Mouse (Mus musculus): ENCODE measurements around the gene Krt1. TPM values are rescaled to one million over a fixed set of nuclear protein-coding genes. Genes with fewer than 3 reads are reported as not detected.

Gene Krt1
- 0.15 TPM for polyA plus RNA-seq (2014; fragmentation: Illumina TruSeq; extraction: RNeasy Lipid Tissue Mini Kit (QIAGEN cat#74804); ENCODE audit: insufficient read depth, low read depth, low replicate concordance)

GRCm38 (mm10) chr15:101850694-101851093 lies at the start of gene Krt1:
Gene Krt1, minus strand, starts transcription at chr15:101850794.

DNA sequence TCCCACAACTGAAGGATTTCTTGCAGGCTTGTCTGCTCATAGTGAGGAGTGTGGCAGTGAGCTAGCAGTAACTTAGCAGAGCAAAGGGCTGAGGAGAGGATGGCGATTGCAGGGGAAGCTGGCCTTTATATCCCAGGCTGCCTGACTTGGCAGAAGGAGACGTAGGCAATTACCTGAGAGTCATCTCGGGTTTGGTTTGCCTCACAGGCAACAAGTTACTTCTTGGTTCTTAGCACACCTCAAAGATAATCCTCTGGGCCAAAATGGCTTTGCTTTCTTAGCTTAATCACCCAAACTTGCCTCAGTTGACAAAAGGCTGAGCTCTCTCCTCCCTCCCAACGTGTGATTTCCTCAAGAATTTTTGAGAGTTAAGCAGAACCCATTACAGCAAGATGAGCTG lies 42.2 kb upstream of the Krt1 start, which contains the start of gene Krt76:
Gene Krt76 (minus strand): TSS at position 101 of the 400 bp plus-strand sequence.

DNA sequence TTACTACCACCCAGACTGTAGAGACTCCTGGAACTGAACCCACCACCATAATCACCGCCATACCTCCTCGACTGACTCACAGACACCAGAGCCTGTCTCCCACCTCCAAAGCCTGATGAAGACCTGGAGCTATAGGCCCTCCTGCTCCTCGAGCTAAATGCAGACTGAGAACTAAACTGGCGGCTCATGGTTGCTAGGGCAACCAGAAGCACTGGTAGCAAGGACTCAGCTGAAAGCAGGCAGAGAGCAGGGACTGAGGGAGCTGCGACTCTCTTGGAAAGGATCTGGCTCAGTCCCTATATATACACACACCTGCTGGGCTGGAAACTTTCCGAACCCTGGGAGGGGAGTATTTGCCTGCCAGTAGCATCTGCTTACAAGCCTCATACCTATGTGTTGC lies 18.8 kb upstream of the Krt1 start, which contains the start of gene Krt77:
Gene Krt77 (minus strand): TSS at position 275 of the 400 bp plus-strand sequence.

DNA sequence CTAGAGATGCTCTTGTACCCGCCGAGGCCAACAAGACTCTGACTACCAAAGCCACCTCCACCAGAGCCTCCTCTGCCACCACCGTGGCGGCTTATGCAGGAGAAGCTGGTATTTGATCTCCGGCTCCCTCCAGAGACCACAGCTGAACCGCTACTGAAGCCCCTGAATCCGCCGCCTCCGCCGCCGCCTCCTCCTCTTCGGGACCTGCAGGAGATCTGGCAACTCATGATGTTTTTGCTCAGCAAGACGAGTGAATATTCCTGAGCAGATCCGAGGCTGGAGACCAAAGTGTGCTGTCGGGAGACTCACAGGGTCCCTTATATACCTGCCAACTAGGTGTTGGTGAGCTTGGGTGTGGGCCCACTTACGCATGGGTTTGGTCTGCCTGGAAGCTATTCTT lies 32.7 kb downstream of the Krt1 start, which contains the start of gene Krt2:
Gene Krt2 (minus strand): TSS at position 295 of the 400 bp plus-strand sequence.

GRCm38 (mm10) chr15:101802296-101802835 lies 48.2 kb downstream of the Krt1 start, which contains the start of gene Krt73:
Gene Krt73, minus strand, starts transcription at chr15:101802346.

Other genes with a start within 250 kb of the Krt1 start
- gene Gm5414, start 222.6 kb downstream of the Krt1 start, polyA plus RNA-seq (2014; fragmentation: Illumina TruSeq; extraction: RNeasy Lipid Tissue Mini Kit (QIAGEN cat#74804); ENCODE audit: insufficient read depth, low read depth, low replicate concordance), result not detected
- not detected for gene Gm5478, start 203.4 kb downstream of the Krt1 start, polyA plus RNA-seq (2014; fragmentation: Illumina TruSeq; extraction: RNeasy Lipid Tissue Mini Kit (QIAGEN cat#74804); ENCODE audit: insufficient read depth, low read depth, low replicate concordance)
- gene Krt6b, start 170.5 kb downstream of the Krt1 start, polyA plus RNA-seq (2014; fragmentation: Illumina TruSeq; extraction: RNeasy Lipid Tissue Mini Kit (QIAGEN cat#74804); ENCODE audit: insufficient read depth, low read depth, low replicate concordance), result not detected
- not detected for gene Krt6a, start 156.5 kb downstream of the Krt1 start, polyA plus RNA-seq (2014; fragmentation: Illumina TruSeq; extraction: RNeasy Lipid Tissue Mini Kit (QIAGEN cat#74804); ENCODE audit: insufficient read depth, low read depth, low replicate concordance)
- gene Krt5, start 137.9 kb downstream of the Krt1 start, polyA plus RNA-seq (2014; fragmentation: Illumina TruSeq; extraction: RNeasy Lipid Tissue Mini Kit (QIAGEN cat#74804); ENCODE audit: insufficient read depth, low read depth, low replicate concordance), result 0.23 TPM
- not detected for gene Krt71, start 107.7 kb downstream of the Krt1 start, polyA plus RNA-seq (2014; fragmentation: Illumina TruSeq; extraction: RNeasy Lipid Tissue Mini Kit (QIAGEN cat#74804); ENCODE audit: insufficient read depth, low read depth, low replicate concordance)
- gene Krt72, start 64.3 kb downstream of the Krt1 start, polyA plus RNA-seq (2014; fragmentation: Illumina TruSeq; extraction: RNeasy Lipid Tissue Mini Kit (QIAGEN cat#74804); ENCODE audit: insufficient read depth, low read depth, low replicate concordance), result not detected
- gene Krt73, start 48.4 kb downstream of the Krt1 start, polyA plus RNA-seq (2014; fragmentation: Illumina TruSeq; extraction: RNeasy Lipid Tissue Mini Kit (QIAGEN cat#74804); ENCODE audit: insufficient read depth, low read depth, low replicate concordance), result not detected
- not detected for gene Krt2, start 32.6 kb downstream of the Krt1 start, polyA plus RNA-seq (2014; fragmentation: Illumina TruSeq; extraction: RNeasy Lipid Tissue Mini Kit (QIAGEN cat#74804); ENCODE audit: insufficient read depth, low read depth, low replicate concordance)
- gene Krt77, start 18.9 kb upstream of the Krt1 start, polyA plus RNA-seq (2014; fragmentation: Illumina TruSeq; extraction: RNeasy Lipid Tissue Mini Kit (QIAGEN cat#74804); ENCODE audit: insufficient read depth, low read depth, low replicate concordance), result not detected
- not detected for gene Krt76, start 42.1 kb upstream of the Krt1 start, polyA plus RNA-seq (2014; fragmentation: Illumina TruSeq; extraction: RNeasy Lipid Tissue Mini Kit (QIAGEN cat#74804); ENCODE audit: insufficient read depth, low read depth, low replicate concordance)
- not detected for gene Krt4, start 73.9 kb upstream of the Krt1 start, polyA plus RNA-seq (2014; fragmentation: Illumina TruSeq; extraction: RNeasy Lipid Tissue Mini Kit (QIAGEN cat#74804); ENCODE audit: insufficient read depth, low read depth, low replicate concordance)
- gene Krt79, start 89.5 kb upstream of the Krt1 start, polyA plus RNA-seq (2014; fragmentation: Illumina TruSeq; extraction: RNeasy Lipid Tissue Mini Kit (QIAGEN cat#74804); ENCODE audit: insufficient read depth, low read depth, low replicate concordance), result 13.3 TPM
- 0.10 TPM for gene Krt78, start 103.5 kb upstream of the Krt1 start, polyA plus RNA-seq (2014; fragmentation: Illumina TruSeq; extraction: RNeasy Lipid Tissue Mini Kit (QIAGEN cat#74804); ENCODE audit: insufficient read depth, low read depth, low replicate concordance)
- 137 TPM for gene Krt8, start 153.7 kb upstream of the Krt1 start, polyA plus RNA-seq (2014; fragmentation: Illumina TruSeq; extraction: RNeasy Lipid Tissue Mini Kit (QIAGEN cat#74804); ENCODE audit: insufficient read depth, low read depth, low replicate concordance)
- gene Krt18, start 177.4 kb upstream of the Krt1 start, polyA plus RNA-seq (2014; fragmentation: Illumina TruSeq; extraction: RNeasy Lipid Tissue Mini Kit (QIAGEN cat#74804); ENCODE audit: insufficient read depth, low read depth, low replicate concordance), result 91.4 TPM
- 66.8 TPM for gene Eif4b, start 223.0 kb upstream of the Krt1 start, polyA plus RNA-seq (2014; fragmentation: Illumina TruSeq; extraction: RNeasy Lipid Tissue Mini Kit (QIAGEN cat#74804); ENCODE audit: insufficient read depth, low read depth, low replicate concordance)
- gene Tns2, start 249.6 kb upstream of the Krt1 start, polyA plus RNA-seq (2014; fragmentation: Illumina TruSeq; extraction: RNeasy Lipid Tissue Mini Kit (QIAGEN cat#74804); ENCODE audit: insufficient read depth, low read depth, low replicate concordance), result 166 TPM